Mouse (Mus musculus): ENCODE results near the gene Nat14.

GRCm38 (mm10) chr7:4957361-4957760 lies 35.5 kb downstream of the Nat14 start:
- TF ChIP-seq POLR2A (IDR thresholded peaks at IDR 0.05; ENCODE audit: control insufficient read depth, extremely low read depth, insufficient read depth, low read length, poor library complexity) (no peak), CTCF (IDR thresholded peaks at IDR 0.05; ENCODE audit: borderline replicate concordance, control insufficient read depth, extremely low read depth, insufficient read depth, low read length, poor library complexity) (no peak)

All from thymus, adult 2 months (tissue).